Mouse (Mus musculus): Measurements from ENCODE around the gene Tmem53.

Gene Tmem53

GRCm38 (mm10) chr4:117251801-117252316 lies at the start of gene Tmem53, which contains the start of gene Armh1:
TSS of gene Tmem53 (plus strand) at chr4:117251951.
TSS of gene Armh1 (minus strand) at chr4:117252125.
- peak; percentile 98 for DNase-seq (ENCODE audit: low read depth, low spot score)

DNA sequence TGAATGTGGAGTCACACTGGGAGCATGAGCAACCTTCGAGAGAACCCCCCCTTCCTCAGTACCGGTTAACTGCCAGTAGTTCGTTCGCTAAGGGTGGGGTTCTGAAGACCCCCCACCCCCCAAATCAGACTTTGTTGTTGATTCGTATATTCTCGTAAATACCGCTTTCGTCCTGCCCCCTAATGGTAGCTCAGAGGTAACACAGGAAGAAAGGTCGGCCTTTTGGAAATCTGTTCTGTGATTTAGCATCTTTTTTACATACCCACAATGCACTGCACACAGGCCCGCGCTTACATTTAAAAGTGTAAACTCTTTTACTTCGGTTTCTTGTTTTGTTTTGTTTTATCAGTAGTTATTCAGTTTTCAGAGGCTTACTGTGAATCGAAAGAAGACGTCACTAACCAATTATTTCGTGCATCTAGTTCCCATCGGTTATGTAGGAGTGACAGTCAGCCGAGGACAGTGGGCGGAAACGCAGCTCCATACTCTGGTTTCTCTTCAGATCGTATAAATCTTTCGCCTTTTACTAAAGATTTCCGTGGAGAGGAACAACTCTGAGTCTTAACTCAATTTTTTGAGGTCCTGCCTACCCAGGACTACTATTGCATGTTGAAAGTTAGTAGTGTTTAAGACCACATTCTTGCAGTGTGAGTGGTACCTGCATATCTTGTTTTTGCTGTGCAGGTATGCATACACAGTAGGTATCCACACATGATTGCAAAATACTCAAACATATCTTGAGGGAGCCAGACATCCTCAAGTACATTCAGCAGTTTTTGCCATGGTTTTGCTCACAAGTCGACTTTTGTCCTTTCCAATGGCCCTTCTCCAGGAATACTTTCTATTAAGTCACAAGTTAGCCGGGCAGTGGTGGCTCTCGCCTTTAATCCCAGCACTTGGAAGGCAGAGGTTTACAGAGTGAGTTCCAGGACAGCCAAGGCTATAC lies 49.4 kb upstream of the Tmem53 start:
- DNase-seq (ENCODE audit: low read depth, low spot score): peak; percentile 84

DNA sequence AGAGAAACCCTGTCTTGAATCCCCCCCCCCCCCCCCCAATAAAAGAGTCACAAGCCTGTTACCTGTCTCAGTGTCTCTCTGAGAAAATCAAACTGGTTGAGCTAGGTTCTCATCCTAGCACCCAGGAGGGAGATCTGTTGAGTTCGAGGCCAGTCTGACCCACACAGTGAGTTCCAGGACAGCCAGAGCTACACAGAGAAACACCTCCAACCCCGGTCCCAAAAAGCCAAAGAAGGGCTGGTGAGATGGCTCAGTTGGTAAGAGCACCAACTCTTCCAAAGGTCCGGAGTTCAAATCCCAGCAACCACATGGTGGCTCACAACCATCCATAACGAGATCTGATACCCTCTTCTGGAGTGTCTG lies 48.8 kb upstream of the Tmem53 start:
- DNase-seq (ENCODE audit: low read depth, low spot score): no peak

GRCm38 (mm10) chr4:117209592-117209991 lies 42.2 kb upstream of the Tmem53 start:
- no peak for DNase-seq (ENCODE audit: low read depth, low spot score)

DNA sequence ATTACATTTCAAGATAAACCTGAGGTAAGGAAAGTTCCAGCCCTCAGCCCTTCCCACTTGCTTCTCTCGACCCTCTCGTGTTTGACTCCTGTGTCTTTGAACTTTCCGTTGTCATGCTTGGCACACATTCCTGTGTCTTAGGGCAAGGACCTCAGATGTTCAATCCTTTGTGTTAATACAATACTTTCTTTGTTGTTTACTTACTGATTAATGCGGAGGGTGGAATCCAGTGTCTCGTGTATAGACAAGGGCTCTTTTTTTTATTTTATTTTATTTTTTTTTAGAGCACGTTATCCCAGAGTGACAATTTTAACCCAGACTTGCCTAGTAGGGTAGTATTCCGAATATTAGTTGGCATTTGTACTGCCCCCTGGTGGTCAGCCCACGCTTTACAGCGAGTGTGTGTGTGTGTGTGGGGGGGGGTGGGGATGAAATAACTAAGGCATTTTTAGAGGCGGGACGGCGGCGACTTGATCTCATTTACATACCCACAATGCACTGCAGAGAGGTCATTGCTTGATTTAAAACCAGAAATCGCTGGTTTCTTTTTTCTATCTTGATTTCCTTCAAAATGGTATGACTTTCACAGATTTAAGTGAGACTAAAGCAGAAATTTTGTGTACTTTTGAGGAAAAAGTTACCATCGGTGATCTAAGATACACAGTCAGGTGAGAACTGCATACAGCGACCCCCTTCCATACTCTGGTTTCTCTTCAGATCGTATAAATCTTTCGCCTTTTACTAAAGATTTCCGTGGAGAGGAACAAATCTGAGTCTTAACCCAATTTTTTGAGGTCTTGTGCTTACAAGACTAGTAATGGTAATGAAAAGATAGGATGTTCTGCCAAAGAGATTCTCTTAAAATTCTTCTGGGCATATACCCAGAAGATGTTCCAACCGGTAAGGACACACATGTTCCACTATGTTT lies 41.3 kb upstream of the Tmem53 start:
- DNase-seq (ENCODE audit: low read depth, low spot score): peak; percentile 92

GRCm38 (mm10) chr4:117214250-117214649 lies 37.5 kb upstream of the Tmem53 start:
- no peak for DNase-seq (ENCODE audit: low read depth, low spot score)

GRCm38 (mm10) chr4:117217029-117217428 lies 34.7 kb upstream of the Tmem53 start:
- DNase-seq (ENCODE audit: low read depth, low spot score): no peak

DNA sequence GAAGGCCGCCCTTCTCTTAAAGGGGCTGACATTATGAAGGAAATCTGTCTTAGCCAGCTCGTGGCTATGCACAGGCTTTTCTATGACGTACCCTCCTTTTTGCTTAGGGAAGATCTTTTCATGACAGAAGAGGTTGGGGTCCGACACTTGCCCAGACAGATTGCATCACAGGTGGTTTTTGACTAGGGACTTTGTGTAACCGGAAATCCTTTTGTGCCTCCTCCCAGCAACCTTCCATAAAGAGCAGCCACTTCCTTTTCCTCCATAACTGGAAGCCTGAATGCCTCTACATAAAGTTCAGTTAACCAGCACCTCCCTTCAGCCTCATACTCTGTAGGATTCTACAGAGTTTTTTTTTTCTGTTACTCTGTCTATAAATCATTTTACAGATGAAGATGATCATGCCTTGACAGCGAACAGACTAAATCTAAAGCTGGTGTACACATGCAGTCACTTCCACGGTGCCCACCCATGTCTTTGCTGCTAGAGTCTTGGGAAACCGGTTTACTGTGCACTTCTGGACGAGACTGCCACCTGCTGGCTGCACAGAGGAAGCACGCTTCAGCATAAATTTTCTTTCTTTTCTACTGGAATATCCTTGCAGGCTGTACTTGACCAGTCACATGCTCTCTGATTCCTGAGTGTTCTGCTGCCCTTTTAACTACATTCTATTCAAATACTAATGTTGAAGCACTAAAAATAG lies 33.1 kb upstream of the Tmem53 start:
- DNase-seq (ENCODE audit: low read depth, low spot score): peak; percentile 71

GRCm38 (mm10) chr4:117220741-117221515 lies 30.8 kb upstream of the Tmem53 start:
- no peak for DNase-seq (ENCODE audit: low read depth, low spot score)

- DNase-seq (ENCODE audit: low read depth, low spot score): no peak
These were observed 29.9 kb upstream of the Tmem53 start for GRCm38 (mm10) chr4:117221836-117222235.

DNA sequence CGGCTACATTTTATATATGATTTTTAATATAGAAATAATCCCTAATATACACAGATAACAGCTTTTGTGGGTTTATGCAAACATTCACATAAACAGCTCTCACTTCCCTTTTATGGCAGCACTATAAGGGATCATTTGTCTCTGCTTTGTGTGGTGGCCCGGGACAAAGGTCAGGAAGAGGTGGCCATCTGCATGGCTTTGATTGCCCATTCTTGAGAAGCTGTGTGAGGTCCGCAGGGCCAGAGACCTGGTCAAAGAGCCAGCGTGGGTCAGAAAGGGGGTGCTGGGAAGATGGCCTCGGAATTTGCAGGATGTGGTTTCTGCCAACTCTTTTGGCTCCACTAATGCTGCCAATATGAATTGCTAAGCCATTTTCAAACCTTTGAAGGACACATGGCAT lies 28.8 kb upstream of the Tmem53 start:
- DNase-seq (ENCODE audit: low read depth, low spot score): no peak

DNA sequence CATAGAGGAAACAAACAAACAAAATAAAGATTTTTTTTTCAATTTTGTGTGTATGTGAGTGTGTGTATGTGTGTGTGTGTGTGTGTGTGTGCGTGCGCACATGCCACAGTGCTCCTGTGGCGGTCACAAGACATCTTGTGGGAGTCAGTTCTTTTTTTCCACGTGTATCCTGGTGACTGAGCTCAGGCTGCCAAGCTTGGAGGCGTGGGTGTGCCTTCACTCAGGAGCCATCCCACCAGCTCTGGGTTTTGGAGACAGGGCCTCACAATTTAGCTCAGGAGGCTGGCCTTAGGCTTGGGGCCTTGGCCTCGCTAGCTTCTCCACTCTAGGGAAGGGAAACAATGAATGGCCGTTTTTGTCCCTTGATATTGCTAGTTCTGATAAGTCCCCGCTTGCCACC lies 27.6 kb upstream of the Tmem53 start:
- no peak for DNase-seq (ENCODE audit: low read depth, low spot score)

GRCm38 (mm10) chr4:117225250-117225649 lies 26.5 kb upstream of the Tmem53 start:
- DNase-seq (ENCODE audit: low read depth, low spot score): no peak

DNA sequence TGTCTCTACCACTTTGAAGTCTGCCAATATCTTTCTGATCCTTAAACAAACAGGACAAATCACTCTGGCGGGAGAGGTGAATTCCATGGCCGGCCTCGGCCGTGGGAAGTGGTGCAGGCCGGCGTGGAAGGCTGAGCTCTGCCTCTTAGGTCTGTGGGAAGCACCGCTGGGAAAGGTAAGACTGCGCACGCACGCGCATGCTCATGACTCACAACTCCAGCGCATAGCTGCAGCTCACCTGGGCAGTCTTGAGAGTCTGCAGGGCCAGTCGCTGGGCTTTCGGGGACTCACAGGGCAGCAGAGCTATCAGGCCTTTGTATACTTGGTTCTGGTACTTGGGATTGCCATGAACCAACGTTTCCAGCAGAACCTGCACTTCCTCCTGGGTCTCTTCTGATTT lies 22.2 kb upstream of the Tmem53 start:
- DNase-seq (ENCODE audit: low read depth, low spot score): peak; percentile 33

- peak; percentile 72 for DNase-seq (ENCODE audit: low read depth, low spot score)
These were observed 21.4 kb upstream of the Tmem53 start for GRCm38 (mm10) chr4:117230331-117230730.

GRCm38 (mm10) chr4:117231208-117231607 lies 20.5 kb upstream of the Tmem53 start:
- DNase-seq (ENCODE audit: low read depth, low spot score): no peak

DNA sequence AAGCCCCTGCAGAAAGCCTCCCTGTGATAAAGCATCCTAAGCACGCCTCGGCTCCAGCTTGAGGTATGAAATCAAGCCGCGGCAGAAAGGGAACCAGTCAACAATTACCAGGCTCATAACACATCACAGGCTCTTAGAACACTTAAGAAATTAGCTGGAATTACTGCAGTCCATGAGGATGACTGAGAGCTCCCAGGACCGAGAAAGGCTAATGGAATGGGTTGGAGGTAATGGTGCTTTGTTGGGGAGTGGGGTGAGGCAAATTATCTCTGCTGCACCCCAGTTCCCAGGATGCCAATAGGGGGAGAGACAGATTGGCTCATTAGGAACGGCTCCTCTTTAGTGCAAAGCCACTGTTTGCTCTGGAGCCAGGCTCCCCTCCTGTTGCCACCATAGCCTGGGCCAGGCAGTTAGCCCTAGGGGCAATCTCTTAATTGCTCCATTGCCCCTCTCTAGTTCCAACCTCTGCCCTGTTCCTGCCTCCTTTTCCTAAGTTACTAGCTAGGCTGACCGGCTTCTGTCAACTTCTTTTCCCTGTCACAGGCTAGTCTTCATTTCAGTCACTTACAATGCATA lies 17.5 kb upstream of the Tmem53 start:
- DNase-seq (ENCODE audit: low read depth, low spot score): no peak

GRCm38 (mm10) chr4:117235822-117236221 lies 15.9 kb upstream of the Tmem53 start:
- DNase-seq (ENCODE audit: low read depth, low spot score): no peak

DNA sequence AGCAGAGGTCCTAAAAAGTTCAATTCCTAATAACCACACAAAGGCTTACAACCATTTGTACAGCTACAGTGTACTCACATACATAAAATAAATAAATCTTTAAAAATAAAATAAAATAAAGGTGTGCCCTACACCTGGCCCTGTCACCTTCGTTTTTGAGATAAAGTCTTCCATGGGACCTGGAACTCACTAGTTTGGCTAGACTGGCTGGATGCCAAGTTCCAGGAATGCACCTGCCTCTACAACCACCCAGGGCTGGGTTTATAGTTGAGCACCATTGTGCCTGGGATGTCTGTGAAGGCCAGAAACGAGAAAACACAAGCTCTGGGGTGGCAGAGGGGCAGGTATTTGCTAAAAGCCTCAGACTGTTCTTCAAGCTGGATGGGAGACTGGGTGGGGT lies 12.6 kb upstream of the Tmem53 start:
- no peak for DNase-seq (ENCODE audit: low read depth, low spot score)

- no peak for DNase-seq (ENCODE audit: low read depth, low spot score)
These were observed 10.9 kb upstream of the Tmem53 start for GRCm38 (mm10) chr4:117240867-117241266.

Measured in R1 (cell line).